Mouse (Mus musculus) forebrain, embryonic 14.5 days (tissue): ENCODE measurements around the gene 6430550D23Rik. TPM values are rescaled to one million over a fixed set of nuclear protein-coding genes. Genes with fewer than 3 reads are reported as not detected.

Experiments
- ATAC-seq: fragments of 200-750 bp; cut with Nextera tagmentation; 2 replicates; pipeline ENCODE4 v1.8.0; 2017; ENCODE audit warnings: mild to moderate bottlenecking, moderate library complexity
- DNase-seq: peaks from one replicate; pipeline ENCODE4 v3.0.0-alpha.2; 2015; ENCODE audit warnings: low spot score
- H3K27ac ChIP-seq: fragments of 300-500 bp; sonication (generic); 2 replicates; pipeline ENCODE4 v1.5.1; 2014; ENCODE audit warnings: low read depth, mild to moderate bottlenecking, control low read depth, low read length, moderate library complexity
- H3K27me3 ChIP-seq: fragments of 300-500 bp; sonication (generic); replicated peaks from 2 replicates; pipeline ENCODE4 v1.6.1; 2014; ENCODE audit warnings: low read length, control low read depth, mixed read lengths; ENCODE audit not compliant: control insufficient read depth, insufficient read depth
- H3K36me3 ChIP-seq: fragments of 300-500 bp; sonication (generic); 2 replicates; pipeline ENCODE4 v1.6.1; 2014; ENCODE audit warnings: low read length, control low read depth; ENCODE audit not compliant: control insufficient read depth, insufficient read depth
- H3K4me1 ChIP-seq: fragments of 300-500 bp; sonication (generic); 2 replicates; pipeline ENCODE4 v1.6.1; 2014; ENCODE audit warnings: antibody characterized with exemption, low read length, control low read depth; ENCODE audit not compliant: control insufficient read depth, insufficient read depth
- H3K4me2 ChIP-seq: fragments of 300-500 bp; sonication (generic); 2 replicates; pipeline ENCODE4 v1.6.1; 2014; ENCODE audit warnings: mild to moderate bottlenecking, control low read depth, low read length
- H3K4me3 ChIP-seq: fragments of 300-500 bp; sonication (generic); 2 replicates; pipeline ENCODE4 v1.5.1; 2014; ENCODE audit warnings: low read depth, low read length, control low read depth
- H3K9ac ChIP-seq: fragments of 300-500 bp; sonication (generic); 2 replicates; pipeline ENCODE4 v1.6.1; 2014; ENCODE audit warnings: mild to moderate bottlenecking, low read length, control low read depth, moderate library complexity
- H3K9me3 ChIP-seq: fragments of 300-500 bp; sonication (generic); replicated peaks from 2 replicates; pipeline ENCODE4 v1.6.1; 2016; ENCODE audit warnings: low read length, control low read depth, mixed read lengths; ENCODE audit not compliant: control insufficient read depth
- WGBS: fragments of 180-500 bp; shearing (Covaris S2); extraction: QIAGEN DNeasy Blood & Tissue Kit; methylation state at CpG from one replicate; pipeline ENCODE4 v1.1.7; 2014; 5-methylcytosine and 5-hydroxymethylcytosine counted together
- polyA plus RNA-seq: library from polyadenylated mRNA; unstranded; fragments of >200 nt; fragmentation: Nextera tagmentation; extraction: Ambion mirVana; gene quantifications from 2 replicates; pipeline ENCODE4 v1.2.1, GENCODE M21; 2014

6430550D23Rik gene
- polyA plus RNA-seq, 1 experiment from 2014 or later: 0.63 TPM

DNA sequence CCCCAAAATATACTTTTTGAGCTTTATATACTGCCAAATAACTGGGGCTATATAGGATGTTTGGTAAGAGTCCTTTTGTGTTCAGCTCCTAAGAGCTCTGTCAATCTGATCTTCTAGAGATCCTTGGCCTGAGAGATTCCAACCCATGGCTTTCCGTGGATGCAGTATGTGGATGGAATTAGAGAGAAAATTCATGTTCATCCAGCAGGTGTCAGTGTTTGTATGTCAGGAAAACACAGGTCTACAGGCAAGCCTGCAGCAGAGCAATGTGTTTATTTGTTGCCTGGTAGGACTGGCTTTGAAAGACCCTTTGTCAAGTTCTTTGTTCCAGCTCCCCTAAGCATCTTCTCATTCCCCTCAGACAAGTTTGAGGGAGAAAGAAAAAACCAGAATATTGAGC, 44.8 kb downstream of the 6430550D23Rik start:
- H3K27me3 ChIP-seq: no peaks in the 10 kb centered on the region
- no peak overlapping the region for H3K9ac ChIP-seq
- H3K9me3 ChIP-seq: no peaks in the 10 kb centered on the region
- H3K27ac ChIP-seq: no peak overlapping the region
- DNase-seq: peak; percentile 70
- WGBS: 50% methylated on average over 1 of the region's 1 CpGs
- H3K4me2 ChIP-seq: no peak overlapping the region
- H3K36me3 ChIP-seq: peaks cover 57% of the 10 kb centered on the region
- ATAC-seq: no peak
- H3K4me3 ChIP-seq: no peak overlapping the region
- no peaks in the 10 kb centered on the region for H3K4me1 ChIP-seq

DNA sequence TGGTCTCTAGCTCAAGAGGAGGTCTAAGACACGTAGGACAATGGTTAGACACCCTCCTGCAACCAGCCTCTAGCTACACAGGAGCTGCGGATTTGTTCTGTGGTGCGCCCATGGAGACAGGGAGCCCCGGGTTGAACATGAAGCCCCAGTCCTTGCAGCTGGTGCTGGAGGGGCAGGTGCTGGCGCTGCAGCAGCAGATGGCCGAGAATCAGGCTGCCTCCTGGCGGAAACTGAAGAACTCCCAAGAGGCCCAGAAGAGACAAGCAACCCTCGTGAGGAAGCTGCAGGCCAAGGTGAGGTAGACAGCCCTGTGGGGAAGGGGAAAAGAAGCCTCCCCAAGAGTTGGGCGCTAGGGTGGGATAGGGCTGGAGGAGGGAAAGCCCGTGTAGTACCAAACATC, 45.9 kb downstream of the 6430550D23Rik start:
- H3K27me3 ChIP-seq: no peaks in the 10 kb centered on the region
- WGBS: 83% methylated on average over 10 of the region's 10 CpGs
- peaks cover 45% of the 10 kb centered on the region for H3K36me3 ChIP-seq
- no peaks in the 10 kb centered on the region for H3K9me3 ChIP-seq
- no peak overlapping the region for H3K4me2 ChIP-seq
- no peak overlapping the region for H3K27ac ChIP-seq
- no peak for DNase-seq
- no peak overlapping the region for H3K4me3 ChIP-seq
- ATAC-seq: no peak
- peaks cover 4% of the 10 kb centered on the region; the same call in 1 of the 2 replicates for H3K4me1 ChIP-seq
- no peak overlapping the region for H3K9ac ChIP-seq

DNA sequence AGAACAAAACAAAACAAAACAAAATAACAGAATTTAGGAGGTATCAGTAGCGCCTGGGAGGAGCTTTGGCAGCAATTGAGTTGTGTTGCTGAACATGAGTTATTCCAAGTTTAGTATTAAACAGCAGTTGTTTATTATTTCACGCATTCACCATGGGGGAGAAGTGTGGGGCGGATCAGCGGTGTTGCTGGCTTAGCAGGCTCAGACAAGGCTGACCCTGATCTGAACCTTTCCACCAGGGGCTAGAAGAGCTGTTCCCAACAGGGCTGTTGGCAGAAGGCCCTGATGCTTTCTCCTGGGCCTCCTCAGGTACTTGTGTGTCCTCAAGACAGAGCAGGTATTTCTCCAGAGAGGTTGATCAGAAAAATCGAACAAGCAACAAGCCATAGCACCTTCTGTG, 47.8 kb downstream of the 6430550D23Rik start:
- Histone ChIP-seq H3K4me2 (no peak overlapping the region), H3K9ac (no peak overlapping the region), H3K36me3 (peaks cover 30% of the 10 kb centered on the region), H3K9me3 (no peaks in the 10 kb centered on the region), H3K4me1 (peaks cover 4% of the 10 kb centered on the region; the same call in 1 of the 2 replicates), H3K4me3 (no peak overlapping the region), H3K27me3 (no peaks in the 10 kb centered on the region), H3K27ac (no peak overlapping the region)
- DNase-seq (no peak), ATAC-seq (no peak)
- 95% methylated on average over 5 of the region's 5 CpGs for whole genome bisulfite sequencing

DNA sequence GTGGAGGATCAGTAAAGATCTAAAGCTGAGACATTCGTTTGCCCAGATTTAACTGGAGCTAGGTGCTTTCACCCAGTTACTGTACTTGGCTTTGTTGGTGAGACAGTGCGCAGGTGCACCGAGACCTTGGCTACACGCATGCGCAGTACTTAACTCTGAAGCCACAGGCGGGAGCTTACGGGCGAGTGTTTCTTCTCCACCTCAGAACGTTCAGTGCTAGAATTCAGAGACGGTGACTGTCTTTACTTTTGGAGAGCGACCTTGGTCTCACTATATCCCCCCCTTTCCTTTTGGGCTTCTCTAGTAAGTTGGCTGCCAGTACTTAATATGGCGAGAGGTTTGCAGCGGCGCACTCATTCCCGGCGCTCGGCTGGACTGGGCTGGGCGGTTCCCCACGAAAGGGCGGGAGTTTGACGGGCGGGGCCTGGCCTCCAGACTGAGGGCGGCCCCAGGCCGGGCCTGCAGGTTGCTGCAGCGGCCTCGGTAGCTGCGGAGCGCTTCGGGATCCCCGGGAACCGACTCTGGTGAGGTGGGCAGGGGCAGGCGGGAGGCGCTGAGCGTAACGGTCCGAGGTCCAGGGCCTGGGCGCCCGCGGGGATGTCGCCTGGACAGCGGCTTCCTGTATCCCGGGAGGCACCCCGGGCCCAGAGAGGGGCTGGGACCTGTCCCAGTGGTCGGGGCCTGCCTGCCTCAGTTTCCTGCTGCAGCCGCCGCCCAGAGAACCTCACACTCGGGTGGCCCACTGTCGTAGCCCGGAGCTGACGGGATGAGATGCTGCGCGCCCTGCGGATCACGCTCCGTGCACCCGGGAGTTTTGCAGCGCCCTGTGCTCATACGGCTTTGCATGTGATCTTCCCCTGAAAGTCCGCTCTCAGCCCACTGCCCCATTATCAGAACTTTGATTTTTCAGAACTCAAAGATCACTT, 51.4 kb downstream of the 6430550D23Rik start, which contains the start of gene Cep250:
TSS of gene Cep250 (plus strand) at position 325 of the 926 bp plus-strand sequence.
- peak within 1 kb of the TSS; percentile 63 for H3K4me2 ChIP-seq
- peak; percentile 97 for ATAC-seq
- under 1% methylated on average over 58 of the region's 59 CpGs for WGBS

DNA sequence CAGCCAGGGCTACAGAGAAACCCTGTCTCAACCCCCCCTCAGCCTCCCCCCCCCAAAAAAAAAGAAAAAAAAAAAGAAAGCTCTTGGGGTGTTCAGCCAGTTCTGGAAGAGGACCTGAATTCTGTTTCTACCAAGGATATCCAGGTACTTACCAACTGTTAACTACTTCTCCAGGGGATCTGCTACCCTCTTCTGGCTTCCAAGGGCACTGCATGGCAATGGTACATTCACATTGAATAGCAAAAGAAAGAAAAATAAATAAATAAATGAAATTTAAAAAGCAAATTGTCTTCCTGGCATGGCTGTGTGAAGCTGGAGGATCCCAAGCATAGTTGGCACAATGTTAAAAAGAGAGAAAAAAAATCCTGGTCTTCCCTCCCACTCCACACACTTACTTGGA, 55.8 kb downstream of the 6430550D23Rik start:
- no peaks in the 10 kb centered on the region for H3K27me3 ChIP-seq
- no peaks in the 10 kb centered on the region for H3K4me1 ChIP-seq
- no peak for ATAC-seq
- no peaks in the 10 kb centered on the region for H3K36me3 ChIP-seq
- no peak overlapping the region for H3K9ac ChIP-seq
- no peak overlapping the region for H3K27ac ChIP-seq
- peak; percentile 81 for DNase-seq
- no peaks in the 10 kb centered on the region for H3K9me3 ChIP-seq
- no peak overlapping the region for H3K4me2 ChIP-seq
- H3K4me3 ChIP-seq: no peak overlapping the region

More for the DNA sequence above, 51.4 kb downstream of the 6430550D23Rik start, which contains the start of gene Cep250:
- peaks cover 4% of the 10 kb centered on the region; the same call in 1 of the 2 replicates for H3K4me1 ChIP-seq
- no peaks in the 10 kb centered on the region for H3K27me3 ChIP-seq
- peak within 1 kb of the TSS; percentile 93 for H3K4me3 ChIP-seq
- no peaks in the 10 kb centered on the region for H3K9me3 ChIP-seq
- H3K36me3 ChIP-seq: no peaks in the 10 kb centered on the region
- H3K27ac ChIP-seq: peak within 1 kb of the TSS; percentile 89
- peak; percentile 95 for DNase-seq
- H3K9ac ChIP-seq: peak within 1 kb of the TSS; percentile 96

DNA sequence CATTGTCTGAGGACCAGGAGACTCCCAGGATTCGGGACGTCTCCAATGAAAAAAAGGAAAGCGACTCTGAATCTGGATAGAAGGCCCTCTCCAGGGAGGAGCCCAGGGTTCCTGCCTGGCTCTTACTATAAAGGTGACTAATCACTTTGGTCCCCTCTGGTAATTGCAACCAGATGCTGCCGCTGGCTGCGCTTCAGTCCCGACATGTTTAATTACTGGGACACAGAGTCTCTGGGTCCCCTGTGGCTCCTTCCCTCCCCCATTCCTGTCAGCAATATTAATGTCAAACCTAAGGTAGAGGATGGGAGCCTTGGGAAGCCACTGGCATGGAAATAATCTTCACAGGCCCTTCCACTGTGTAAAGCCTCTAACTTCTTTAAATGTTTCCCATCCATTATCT, 58.4 kb downstream of the 6430550D23Rik start:
- ATAC-seq: no peak
- no peak overlapping the region for H3K9ac ChIP-seq
- 16% methylated on average over 6 of the region's 6 CpGs for WGBS

DNA sequence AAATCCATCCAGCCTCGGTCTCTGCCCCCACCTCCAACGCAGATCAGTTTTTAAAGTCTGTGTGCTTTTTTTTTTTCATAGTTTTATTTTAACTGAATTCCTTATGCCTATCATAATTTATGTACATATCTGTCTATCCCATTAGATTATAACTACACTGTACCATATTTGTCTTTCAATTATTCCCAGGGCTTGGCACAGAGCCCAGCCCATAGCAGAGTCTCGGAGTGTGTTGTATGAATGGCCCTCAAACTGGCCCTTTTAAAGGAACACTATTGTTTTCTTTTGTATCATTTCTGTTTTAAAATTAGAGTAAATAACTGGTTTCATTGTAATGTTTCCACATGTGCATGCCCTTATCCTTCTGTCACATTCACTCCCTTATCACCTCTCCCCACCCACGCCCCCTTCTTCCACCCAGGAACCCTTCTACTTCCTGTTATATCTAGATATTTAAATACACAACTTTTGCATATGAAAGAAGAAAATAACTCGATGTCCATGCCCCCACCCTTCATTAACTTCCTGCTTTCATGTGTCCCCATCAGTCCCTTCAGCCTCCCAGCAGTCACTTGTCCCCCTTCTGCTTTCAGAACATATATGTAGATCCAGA, 60.3 kb downstream of the 6430550D23Rik start:
- no peak for DNase-seq
- WGBS: 58% methylated on average over 5 of the region's 5 CpGs
- no peaks in the 10 kb centered on the region for H3K9me3 ChIP-seq

More for the DNA sequence above, 58.4 kb downstream of the 6430550D23Rik start:
- Histone ChIP-seq H3K4me3 (no peak overlapping the region), H3K27me3 (no peaks in the 10 kb centered on the region), H3K4me1 (no peaks in the 10 kb centered on the region), H3K9me3 (no peaks in the 10 kb centered on the region), H3K27ac (no peak overlapping the region), H3K36me3 (no peaks in the 10 kb centered on the region), H3K4me2 (no peak overlapping the region)
- DNase-seq: no peak

DNA sequence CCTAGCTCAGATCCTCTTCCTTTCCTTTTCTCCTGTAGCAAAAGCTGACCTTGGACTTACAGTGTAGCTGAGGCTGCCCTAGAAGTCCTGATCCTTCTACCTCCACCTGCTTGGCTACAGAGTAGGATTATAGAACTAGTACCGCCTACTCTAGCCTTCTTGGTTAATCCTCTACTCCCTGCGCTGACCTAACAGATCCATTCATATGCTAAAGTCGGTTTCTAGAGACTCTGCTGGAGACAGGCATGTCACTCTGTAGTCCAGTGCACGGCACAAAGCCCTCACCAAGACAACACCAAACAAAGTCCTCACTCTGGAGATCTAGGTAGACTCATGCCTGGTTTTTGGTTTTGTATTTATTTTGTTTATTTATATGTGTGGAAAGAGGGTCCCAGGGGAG, 61.3 kb downstream of the 6430550D23Rik start:
- Histone ChIP-seq H3K9ac (no peak overlapping the region), H3K27ac (no peak overlapping the region), H3K36me3 (no peaks in the 10 kb centered on the region), H3K4me1 (peaks cover 9% of the 10 kb centered on the region; the same call in 1 of the 2 replicates), H3K27me3 (no peaks in the 10 kb centered on the region), H3K9me3 (no peaks in the 10 kb centered on the region), H3K4me3 (no peak overlapping the region), H3K4me2 (no peak overlapping the region)
- ATAC-seq: peak; percentile 30; the same call in 1 of the 2 replicates
- 2% methylated on average over 4 of the region's 4 CpGs for WGBS
- DNase-seq: no peak

More for the DNA sequence above, 60.3 kb downstream of the 6430550D23Rik start:
- H3K9ac ChIP-seq: no peak overlapping the region
- H3K4me3 ChIP-seq: no peak overlapping the region
- H3K27ac ChIP-seq: no peak overlapping the region
- H3K27me3 ChIP-seq: no peaks in the 10 kb centered on the region
- H3K4me1 ChIP-seq: peaks cover 9% of the 10 kb centered on the region; the same call in 1 of the 2 replicates
- no peak for ATAC-seq
- H3K36me3 ChIP-seq: no peaks in the 10 kb centered on the region
- H3K4me2 ChIP-seq: no peak overlapping the region
